In the genomic region with DNA sequence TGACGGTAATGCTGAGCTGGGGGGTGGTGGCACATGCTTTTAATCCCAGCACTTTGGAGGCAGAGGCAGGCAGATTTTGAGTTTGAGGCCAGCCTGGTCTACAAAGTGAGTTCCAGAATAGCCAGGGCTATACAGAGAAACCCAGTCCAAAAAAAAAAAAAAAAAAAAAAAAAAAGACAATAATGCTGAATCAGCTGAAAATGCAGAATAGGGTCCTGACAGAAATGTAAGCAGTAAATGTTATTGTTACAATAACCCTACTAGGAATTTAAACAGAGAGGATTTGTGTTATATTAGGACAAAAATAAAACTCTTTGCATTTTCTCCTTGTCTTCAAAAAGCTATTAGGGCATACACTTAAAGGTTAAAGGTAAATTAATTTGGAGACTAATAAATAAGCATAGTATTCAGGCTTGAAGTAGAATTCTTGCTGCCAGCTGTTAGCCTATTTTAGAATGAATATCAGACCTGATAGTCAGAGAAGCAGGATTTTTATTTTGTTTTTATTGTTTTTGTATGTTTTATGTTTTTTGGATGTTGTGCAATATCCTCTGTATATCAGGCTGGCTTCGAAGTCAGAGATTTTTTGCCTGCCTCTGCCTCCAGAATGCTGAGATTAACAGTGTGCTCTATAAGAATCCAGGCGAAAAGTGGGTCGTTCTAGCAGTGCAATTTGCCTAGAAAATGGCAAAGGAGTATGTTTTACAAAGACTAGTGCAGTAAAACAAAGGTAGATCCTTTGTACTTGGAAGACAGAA, we compare ENCODE assay signal across 21 mouse cellular contexts.
A peak's percentile ranks its signal among the peaks of the same experiment; 100 is the strongest.
DNase-seq lines count a peak whose midpoint lies in the region; TF ChIP-seq lines count a peak whose summit lies in the region.
"Had no signal": no experiment of that assay in that cellular context is flagged by ENCODE, and none has a peak within 500 bp of the region (broad histone marks: within the 10 kb centered on the region; RNA-seq: fewer than 3 reads in every experiment).

No protein-coding gene starts in this region.

- peaks cover 20% of the 10 kb centered on the region for H3K9me3 ChIP-seq in CH12.LX (replicated peaks; ENCODE audit: low read length)
- H3K9me3 ChIP-seq in MEL (replicated peaks; ENCODE audit: insufficient read depth, low read length) = no peaks in the 10 kb centered on the region
- H3K9me3 ChIP-seq: embryonic facial prominence, embryonic 13.5 days; embryonic facial prominence, embryonic 15.5 days; forebrain, embryonic 10.5 days; forebrain, embryonic 12.5 days; G1E had no signal

- H3K27me3 ChIP-seq in CH12.LX (replicated peaks) (no peaks in the 10 kb centered on the region), MEL (ENCODE audit: control insufficient read depth in 1 of 2, insufficient read depth in 2 of 2, low read length in 2 of 2) (no peaks in the 10 kb centered on the region)
- H3K27me3 ChIP-seq: embryonic facial prominence, embryonic 13.5 days; embryonic facial prominence, embryonic 15.5 days; forebrain, embryonic 12.5 days had no signal

- in situ Hi-C loops in CH12.LX (cut with MboI; ENCODE audit: low pct_ligation_motif_present, low pct_unique_long_range_greater_than_20kb, low sequenced_read_pairs) = no loop called here

- TF ChIP-seq EP300 in CH12.LX (IDR thresholded peaks at IDR 0.05; ENCODE audit: low read length) (no peak), MEL (IDR thresholded peaks at IDR 0.05; ENCODE audit: low read depth in 1 of 2, low read length in 2 of 2) (no peak)

- DNase-seq in CH12.LX (ENCODE audit: extremely low read depth) (no peak), MEL (ENCODE audit: low read depth, low spot score) (no peak)
- DNase-seq in urinary bladder, postnatal 14 days (ENCODE audit: low spot score) = no peak
- DNase-seq in gastrocnemius, postnatal 10 days = no peak
- DNase-seq in gastrocnemius, adult 2 months = no peak
- DNase-seq: adrenal gland, adult 2 months; adrenal gland, postnatal 10 days; adrenal gland, postnatal 25 days; cerebellum, adult 11 months; cerebellum, adult 18-20 months; cerebellum, adult 8-10 months; cerebellum, adult 9-11 months; cerebellum, postnatal 14 days; cerebellum, postnatal 36 days; embryo, embryonic 11 days had no signal

- no peaks in the 10 kb centered on the region for H3K4me1 ChIP-seq in CH12.LX (ENCODE audit: control insufficient read depth in 1 of 2, insufficient read depth in 2 of 2)
- no peaks in the 10 kb centered on the region for H3K4me1 ChIP-seq in MEL (ENCODE audit: control insufficient read depth in 1 of 2, insufficient read depth in 2 of 2, low read length in 2 of 2)
- H3K4me1 ChIP-seq: embryonic facial prominence, embryonic 13.5 days; embryonic facial prominence, embryonic 15.5 days; forebrain, embryonic 10.5 days; forebrain, embryonic 12.5 days had no signal

- H3K36me3 ChIP-seq in CH12.LX (replicated peaks in 1 of 2; ENCODE audit: control insufficient read depth in 1 of 2, insufficient read depth in 1 of 2, low read length in 1 of 2) (no peaks in the 10 kb centered on the region), MEL (ENCODE audit: control insufficient read depth in 1 of 2, insufficient read depth in 2 of 2, low read length in 2 of 2) (no peaks in the 10 kb centered on the region)
- H3K36me3 ChIP-seq: embryonic facial prominence, embryonic 13.5 days; embryonic facial prominence, embryonic 15.5 days; forebrain, embryonic 10.5 days; forebrain, embryonic 12.5 days; G1E had no signal

- H3K27ac ChIP-seq in CH12.LX (ENCODE audit: insufficient read depth, low read depth) = no peak overlapping the region
- no peak overlapping the region for H3K27ac ChIP-seq in MEL (ENCODE audit: control insufficient read depth, low read depth, low read length)
- no peak overlapping the region for H3K27ac ChIP-seq in gastrocnemius, adult 2 months
- H3K27ac ChIP-seq: embryonic facial prominence, embryonic 13.5 days; embryonic facial prominence, embryonic 15.5 days; forebrain, embryonic 10.5 days; forebrain, embryonic 12.5 days had no signal

- TF ChIP-seq CTCF in CH12.LX (conservative IDR thresholded peaks at IDR 0.05 in 1 of 2, IDR thresholded peaks at IDR 0.05 in 1 of 2; ENCODE audit: low read depth in 2 of 2, low read length in 2 of 2) (no peak), MEL (IDR thresholded peaks at IDR 0.05 in 2 of 3, conservative IDR thresholded peaks at IDR 0.05 in 1 of 3; ENCODE audit: control insufficient read depth in 1 of 3, insufficient read depth in 1 of 3, low read depth in 2 of 3, low read length in 3 of 3, poor library complexity in 1 of 3, severe bottlenecking in 1 of 3) (no peak)
- TF ChIP-seq CTCF in gastrocnemius, adult 2 months (IDR thresholded peaks at IDR 0.05) = no peak

- intact Hi-C loops in gastrocnemius, adult 2 months (cut with DNase I) = no loop called here

- no peak overlapping the region for H3K4me3 ChIP-seq in CH12.LX (replicated peaks in 1 of 3; ENCODE audit: low read depth in 2 of 3, low read length in 2 of 3, poor library complexity in 1 of 3)
- no peak overlapping the region for H3K4me3 ChIP-seq in MEL (ENCODE audit: control insufficient read depth in 1 of 2, insufficient read depth in 1 of 2, low read depth in 2 of 2, low read length in 2 of 2)
- H3K4me3 ChIP-seq in gastrocnemius, adult 2 months = no peak overlapping the region
- H3K4me3 ChIP-seq: embryonic facial prominence, embryonic 13.5 days; embryonic facial prominence, embryonic 15.5 days; erythroblast, embryonic 14.5 days; forebrain, embryonic 10.5 days; forebrain, embryonic 12.5 days had no signal

- no peak for TF ChIP-seq RAD21 in CH12.LX (IDR thresholded peaks at IDR 0.05; ENCODE audit: low read depth, low read length)
- TF ChIP-seq RAD21 in MEL (IDR thresholded peaks at IDR 0.05; ENCODE audit: low read depth, low read length) = no peak

- no peaks in the 10 kb centered on the region for H3K79me2 ChIP-seq in CH12.LX (replicated peaks; ENCODE audit: control insufficient read depth, extremely low read depth, insufficient read depth, poor library complexity, severe bottlenecking)
- H3K79me2 ChIP-seq in MEL (ENCODE audit: control insufficient read depth, insufficient read depth, low read length, poor library complexity) = no peaks in the 10 kb centered on the region

- H3K4me2 ChIP-seq in CH12.LX (ENCODE audit: insufficient read depth, low read depth, poor library complexity, severe bottlenecking) = no peak overlapping the region
- H3K4me2 ChIP-seq: embryonic facial prominence, embryonic 13.5 days; embryonic facial prominence, embryonic 15.5 days; forebrain, embryonic 12.5 days had no signal

- no peak for TF ChIP-seq POLR2A in CH12.LX (IDR thresholded peaks at IDR 0.05; ENCODE audit: low read depth, low read length)
- no peak for TF ChIP-seq POLR2A in MEL (IDR thresholded peaks at IDR 0.05; ENCODE audit: control insufficient read depth in 1 of 2, insufficient read depth in 1 of 2, low read depth in 1 of 2, low read length in 2 of 2, poor library complexity in 1 of 2)

- dilution Hi-C loops in CH12.LX (cut with MboI; ENCODE audit: extremely low pct_ligation_motif_present, extremely low pct_unique_long_range_greater_than_20kb, low sequenced_read_pairs) = no loop called here

- H3K9ac ChIP-seq in CH12.LX (ENCODE audit: insufficient read depth, low read depth) (no peak overlapping the region), MEL (ENCODE audit: control insufficient read depth, low read depth, low read length, poor library complexity, severe bottlenecking) (no peak overlapping the region)
- H3K9ac ChIP-seq: embryonic facial prominence, embryonic 13.5 days; embryonic facial prominence, embryonic 15.5 days; forebrain, embryonic 12.5 days had no signal

TF ChIP-seq in CH12.LX, 34 proteins besides CTCF, POLR2A, EP300 and RAD21:
- TF ChIP-seq ZC3H11A (IDR thresholded peaks at IDR 0.05; ENCODE audit: low read depth, low read length) (no peak), MAFK (IDR thresholded peaks at IDR 0.05; ENCODE audit: insufficient replicate concordance, low read length) (peak; percentile 87)
TF ChIP-seq in CH12.LX: peak in this region for 1.

TF ChIP-seq in MEL, 35 proteins besides CTCF, POLR2A, EP300 and RAD21:
- TF ChIP-seq MAFK (IDR thresholded peaks at IDR 0.05; ENCODE audit: borderline replicate concordance, low read depth, low read length) (peak; percentile 85; the same call in 1 of the 2 replicates), SIN3A (IDR thresholded peaks at IDR 0.05; ENCODE audit: low read length) (no peak), ZNF384 (IDR thresholded peaks at IDR 0.05; ENCODE audit: low read depth, low read length) (0 out of 2 replicates have a peak, but pooled peaks have one; percentile 25), NRF1 (IDR thresholded peaks at IDR 0.05; ENCODE audit: insufficient read depth, low read depth, low read length, poor library complexity, severe bottlenecking) (no peak), CHD2 (IDR thresholded peaks at IDR 0.05; ENCODE audit: low read length) (no peak)
TF ChIP-seq in MEL: peak in this region for 2.
